25 mouse cellular contexts compared by ENCODE assay signal in the genomic region with DNA sequence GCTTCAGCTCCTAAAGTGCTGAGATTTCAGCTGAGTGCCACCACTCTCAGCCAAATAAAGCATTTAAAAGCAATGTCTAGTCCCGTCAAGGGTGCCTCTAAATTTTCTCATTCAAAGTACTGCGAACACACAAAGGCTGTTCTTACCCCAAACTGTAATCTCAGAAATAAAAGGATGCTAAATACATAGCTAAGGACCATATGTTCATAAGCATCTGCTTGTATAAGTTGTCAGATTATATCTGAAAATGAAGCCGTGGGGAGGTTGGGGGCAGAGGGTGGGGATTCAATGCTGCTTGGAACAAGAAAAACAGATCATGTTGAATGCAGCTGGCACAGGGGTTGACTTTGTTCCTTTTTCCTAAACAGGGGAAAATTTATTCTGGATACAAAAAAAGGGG.
A peak's percentile ranks its signal among the peaks of the same experiment; 100 is the strongest.
DNase-seq lines count a peak whose midpoint lies in the region; ATAC-seq and TF ChIP-seq lines count a peak whose summit lies in the region.
"Had no signal": no experiment of that assay in that cellular context is flagged by ENCODE, and none has a peak within 500 bp of the region (broad histone marks: within the 10 kb centered on the region; RNA-seq: fewer than 3 reads in every experiment).

No protein-coding gene starts in this region.

- H3K4me2 ChIP-seq in forebrain, embryonic 12.5 days, result no peak overlapping the region
- H3K4me2 ChIP-seq in forebrain, embryonic 11.5 days (ENCODE audit: low read depth, low read length, severe bottlenecking), result no peak overlapping the region
- H3K4me2 ChIP-seq in midbrain, embryonic 12.5 days (replicated peaks), result no peak overlapping the region
- no peak overlapping the region for H3K4me2 ChIP-seq in midbrain, postnatal 0 days (ENCODE audit: low read depth, low read length, poor library complexity, severe bottlenecking)
- no peak overlapping the region for H3K4me2 ChIP-seq in forebrain, embryonic 14.5 days (ENCODE audit: low read length)
- no peak overlapping the region for H3K4me2 ChIP-seq in hindbrain, embryonic 13.5 days
- H3K4me2 ChIP-seq: embryonic facial prominence, embryonic 13.5 days; heart, embryonic 11.5 days; intestine, embryonic 15.5 days; limb, embryonic 13.5 days; liver, embryonic 12.5 days; neural tube, embryonic 15.5 days; stomach, embryonic 15.5 days had no signal

- WGBS in forebrain, embryonic 12.5 days, result 69% methylated on average over 3 of the region's 3 CpGs
- 81% methylated on average over 3 of the region's 3 CpGs for WGBS in forebrain, embryonic 11.5 days
- WGBS in midbrain, embryonic 12.5 days, result 76% methylated on average over 3 of the region's 3 CpGs
- 68% methylated on average over 3 of the region's 3 CpGs for WGBS in midbrain, postnatal 0 days
- WGBS in forebrain, embryonic 14.5 days, result 57% methylated on average over 3 of the region's 3 CpGs
- 79% methylated on average over 3 of the region's 3 CpGs for WGBS in hindbrain, embryonic 13.5 days

- H3K27me3 ChIP-seq in forebrain, embryonic 12.5 days, result no peaks in the 10 kb centered on the region
- H3K27me3 ChIP-seq in forebrain, embryonic 11.5 days (ENCODE audit: control insufficient read depth, insufficient read depth, low read length), result no peaks in the 10 kb centered on the region
- no peaks in the 10 kb centered on the region for H3K27me3 ChIP-seq in midbrain, embryonic 12.5 days
- H3K27me3 ChIP-seq in midbrain, postnatal 0 days (ENCODE audit: insufficient read depth, low read length), result no peaks in the 10 kb centered on the region
- H3K27me3 ChIP-seq in forebrain, embryonic 14.5 days (replicated peaks; ENCODE audit: control insufficient read depth, insufficient read depth, low read length), result no peaks in the 10 kb centered on the region
- H3K27me3 ChIP-seq in hindbrain, embryonic 13.5 days, result no peaks in the 10 kb centered on the region
- H3K27me3 ChIP-seq: intestine, embryonic 15.5 days; limb, embryonic 13.5 days; liver, embryonic 12.5 days; neural tube, embryonic 15.5 days; stomach, embryonic 15.5 days had no signal

- no peak for TF ChIP-seq CTCF in midbrain, postnatal 0 days (IDR thresholded peaks at IDR 0.05)

- no peak for DNase-seq in forebrain, embryonic 11.5 days (ENCODE audit: low spot score)
- no peak for DNase-seq in midbrain, postnatal 0 days (ENCODE audit: low spot score)
- peak; percentile 45 for DNase-seq in forebrain, embryonic 14.5 days (ENCODE audit: low spot score)
- no peak for DNase-seq in kidney, postnatal 25 days
- DNase-seq: adrenal gland, adult 8-10 months; cerebellum, adult 2 months; cerebellum, postnatal 36 days; gastrocnemius, postnatal 14 days; kidney, adult 8-10 months; kidney, postnatal 10 days; lung, adult 2 months; thymus, postnatal 25 days had no signal

- ATAC-seq in forebrain, embryonic 12.5 days (ENCODE audit: low FRiP score), result no peak
- no peak for ATAC-seq in forebrain, embryonic 11.5 days (replicated peaks; ENCODE audit: low FRiP score)
- no peak for ATAC-seq in midbrain, embryonic 12.5 days (ENCODE audit: low FRiP score, low read depth)
- ATAC-seq in midbrain, postnatal 0 days (ENCODE audit: low FRiP score), result no peak
- peak; percentile 42; the same call in 1 of the 2 replicates for ATAC-seq in forebrain, embryonic 14.5 days
- no peak for ATAC-seq in hindbrain, embryonic 13.5 days (ENCODE audit: low FRiP score)
- ATAC-seq: activated CD4-positive, CD25-positive, alpha-beta regulatory T cell, adult 4 months; intestine, embryonic 15.5 days; liver, embryonic 12.5 days had no signal

- no peak overlapping the region for H3K9ac ChIP-seq in forebrain, embryonic 12.5 days
- H3K9ac ChIP-seq in forebrain, embryonic 11.5 days (ENCODE audit: low read length), result no peak overlapping the region
- no peak overlapping the region for H3K9ac ChIP-seq in midbrain, embryonic 12.5 days (replicated peaks)
- no peak overlapping the region for H3K9ac ChIP-seq in midbrain, postnatal 0 days (replicated peaks; ENCODE audit: low read length, poor library complexity, severe bottlenecking)
- H3K9ac ChIP-seq in forebrain, embryonic 14.5 days (ENCODE audit: low read length), result no peak overlapping the region
- no peak overlapping the region for H3K9ac ChIP-seq in hindbrain, embryonic 13.5 days
- H3K9ac ChIP-seq: embryonic facial prominence, embryonic 13.5 days; intestine, embryonic 15.5 days; limb, embryonic 13.5 days; liver, embryonic 12.5 days; neural tube, embryonic 15.5 days; stomach, embryonic 15.5 days had no signal

- H3K9me3 ChIP-seq in forebrain, embryonic 12.5 days, result no peaks in the 10 kb centered on the region
- no peaks in the 10 kb centered on the region for H3K9me3 ChIP-seq in forebrain, embryonic 11.5 days (ENCODE audit: control insufficient read depth, low read length)
- no peaks in the 10 kb centered on the region for H3K9me3 ChIP-seq in midbrain, embryonic 12.5 days
- H3K9me3 ChIP-seq in midbrain, postnatal 0 days (ENCODE audit: low read length), result no peaks in the 10 kb centered on the region
- no peaks in the 10 kb centered on the region for H3K9me3 ChIP-seq in forebrain, embryonic 14.5 days (replicated peaks; ENCODE audit: control insufficient read depth, low read length)
- H3K9me3 ChIP-seq in hindbrain, embryonic 13.5 days, result no peaks in the 10 kb centered on the region
- H3K9me3 ChIP-seq: embryonic facial prominence, embryonic 13.5 days; intestine, embryonic 15.5 days; limb, embryonic 13.5 days; neural tube, embryonic 15.5 days; stomach, embryonic 15.5 days had no signal

- peaks cover 10% of the 10 kb centered on the region for H3K4me1 ChIP-seq in forebrain, embryonic 12.5 days
- H3K4me1 ChIP-seq in forebrain, embryonic 11.5 days (replicated peaks; ENCODE audit: control insufficient read depth, insufficient read depth, low read length), result no peaks in the 10 kb centered on the region
- H3K4me1 ChIP-seq in midbrain, embryonic 12.5 days, result peaks cover 7% of the 10 kb centered on the region; the same call in 1 of the 2 replicates
- H3K4me1 ChIP-seq in midbrain, postnatal 0 days (ENCODE audit: insufficient read depth, low read length), result no peaks in the 10 kb centered on the region
- H3K4me1 ChIP-seq in forebrain, embryonic 14.5 days (ENCODE audit: control insufficient read depth, insufficient read depth, low read length), result peaks cover 8% of the 10 kb centered on the region; the same call in 1 of the 2 replicates
- H3K4me1 ChIP-seq in hindbrain, embryonic 13.5 days (replicated peaks), result peaks cover 11% of the 10 kb centered on the region
- H3K4me1 ChIP-seq: intestine, embryonic 15.5 days; limb, embryonic 13.5 days; liver, embryonic 12.5 days; stomach, embryonic 15.5 days had no signal

- peak overlapping the region; percentile 51 for H3K27ac ChIP-seq in forebrain, embryonic 12.5 days
- no peak overlapping the region for H3K27ac ChIP-seq in forebrain, embryonic 11.5 days (ENCODE audit: low read depth, low read length)
- peak overlapping the region; percentile 71 for H3K27ac ChIP-seq in midbrain, embryonic 12.5 days (replicated peaks)
- no peak overlapping the region for H3K27ac ChIP-seq in midbrain, postnatal 0 days (ENCODE audit: low read depth, low read length)
- H3K27ac ChIP-seq in forebrain, embryonic 14.5 days (ENCODE audit: low read depth, low read length), result no peak overlapping the region
- peak overlapping the region; percentile 69 for H3K27ac ChIP-seq in hindbrain, embryonic 13.5 days
- H3K27ac ChIP-seq: embryonic facial prominence, embryonic 13.5 days; intestine, embryonic 15.5 days; limb, embryonic 13.5 days; liver, embryonic 12.5 days; neural tube, embryonic 15.5 days; stomach, embryonic 15.5 days had no signal

- no peaks in the 10 kb centered on the region for H3K36me3 ChIP-seq in forebrain, embryonic 12.5 days (replicated peaks)
- no peaks in the 10 kb centered on the region for H3K36me3 ChIP-seq in forebrain, embryonic 11.5 days (ENCODE audit: control insufficient read depth, insufficient read depth, low read length)
- no peaks in the 10 kb centered on the region for H3K36me3 ChIP-seq in midbrain, embryonic 12.5 days
- H3K36me3 ChIP-seq in midbrain, postnatal 0 days (ENCODE audit: insufficient read depth, low read length), result no peaks in the 10 kb centered on the region
- no peaks in the 10 kb centered on the region for H3K36me3 ChIP-seq in forebrain, embryonic 14.5 days (ENCODE audit: control insufficient read depth, insufficient read depth, low read length)
- no peaks in the 10 kb centered on the region for H3K36me3 ChIP-seq in hindbrain, embryonic 13.5 days
- H3K36me3 ChIP-seq: embryonic facial prominence, embryonic 13.5 days; intestine, embryonic 15.5 days; limb, embryonic 13.5 days; liver, embryonic 12.5 days; neural tube, embryonic 15.5 days; stomach, embryonic 15.5 days had no signal

- H3K4me3 ChIP-seq in forebrain, embryonic 12.5 days (replicated peaks), result no peak overlapping the region
- no peak overlapping the region for H3K4me3 ChIP-seq in forebrain, embryonic 11.5 days (ENCODE audit: low read depth, low read length)
- no peak overlapping the region for H3K4me3 ChIP-seq in midbrain, embryonic 12.5 days
- H3K4me3 ChIP-seq in midbrain, postnatal 0 days (ENCODE audit: low read depth, low read length), result no peak overlapping the region
- H3K4me3 ChIP-seq in forebrain, embryonic 14.5 days (ENCODE audit: low read depth, low read length), result no peak overlapping the region
- H3K4me3 ChIP-seq in hindbrain, embryonic 13.5 days, result no peak overlapping the region
- H3K4me3 ChIP-seq: embryonic facial prominence, embryonic 13.5 days; erythroblast, embryonic 14.5 days; intestine, embryonic 15.5 days; limb, embryonic 13.5 days; liver, embryonic 12.5 days; myocyte; neural tube, embryonic 15.5 days; stomach, embryonic 15.5 days had no signal

Comparison
In these comparisons a context has a peak if more than half of its experiments do, and no peak if none do; other contexts are left out.
1. H3K27ac ChIP-seq: peak in forebrain, embryonic 12.5 days (single experiment), midbrain, embryonic 12.5 days (single experiment) and hindbrain, embryonic 13.5 days (single experiment); none in forebrain, embryonic 11.5 days (single experiment), midbrain, postnatal 0 days (single experiment) and forebrain, embryonic 14.5 days (single experiment).